Mouse (Mus musculus) splenic B cell, adult 2 months (primary cell): ENCODE results near the gene Acp5.

Experiments
- DNase-seq: peaks from one replicate; pipeline ENCODE4 v3.0.0-alpha.2; 2011; ENCODE audit warnings: low read depth, low spot score
- H3K27me3 ChIP-seq: 2 replicates; pipeline ENCODE4 v1.6.1; 2012; ENCODE audit warnings: mild to moderate bottlenecking, low read length, moderate library complexity, mixed read lengths; ENCODE audit not compliant: control insufficient read depth, poor library complexity, insufficient read depth, severe bottlenecking
- H3K36me3 ChIP-seq: 2 replicates; pipeline ENCODE4 v1.6.1; 2012; ENCODE audit warnings: mild to moderate bottlenecking, low read length, moderate library complexity, mixed read lengths; ENCODE audit not compliant: control insufficient read depth, poor library complexity, insufficient read depth, severe bottlenecking

The Acp5 gene

GRCm38 (mm10) chr9:22092746-22093145 is 42.8 kb downstream of the Acp5 start:
- Histone ChIP-seq H3K27me3 (no peaks in the 10 kb centered on the region), H3K36me3 (no peaks in the 10 kb centered on the region)
- no peak for DNase-seq

- no peak for DNase-seq
- Histone ChIP-seq H3K36me3 (no peaks in the 10 kb centered on the region), H3K27me3 (no peaks in the 10 kb centered on the region)
Measured at GRCm38 (mm10) chr9:22089986-22090385, 45.5 kb downstream of the Acp5 start.

- no peak for DNase-seq
- Histone ChIP-seq H3K27me3 (no peaks in the 10 kb centered on the region), H3K36me3 (no peaks in the 10 kb centered on the region)
Measured at GRCm38 (mm10) chr9:22089281-22089680, 46.2 kb downstream of the Acp5 start.

GRCm38 (mm10) chr9:22087034-22087618 is 48.4 kb downstream of the Acp5 start:
- DNase-seq = no peak

GRCm38 (mm10) chr9:22086012-22086411 is 49.5 kb downstream of the Acp5 start:
- no peaks in the 10 kb centered on the region for H3K27me3 ChIP-seq
- H3K36me3 ChIP-seq = no peaks in the 10 kb centered on the region
- DNase-seq = no peak

More at GRCm38 (mm10) chr9:22087034-22087618, 48.4 kb downstream of the Acp5 start:
- Histone ChIP-seq H3K36me3 (no peaks in the 10 kb centered on the region), H3K27me3 (no peaks in the 10 kb centered on the region)

- Histone ChIP-seq H3K36me3 (no peaks in the 10 kb centered on the region), H3K27me3 (no peaks in the 10 kb centered on the region)
- DNase-seq = peak; percentile 95
Measured at GRCm38 (mm10) chr9:22085022-22085834, 50.3 kb downstream of the Acp5 start, which contains the start of gene Ecsit. Gene Ecsit (minus strand): TSS chr9:22085438.

- H3K27me3 ChIP-seq = no peaks in the 10 kb centered on the region
- H3K36me3 ChIP-seq = no peaks in the 10 kb centered on the region
- no peak for DNase-seq
Measured at GRCm38 (mm10) chr9:22084667-22085021, 50.9 kb downstream of the Acp5 start.
